Mouse (Mus musculus) adrenal gland, postnatal 10 days (tissue): Measurements from ENCODE around the gene Cbfb. TPM values are rescaled to one million over a fixed set of nuclear protein-coding genes. Genes with fewer than 3 reads are reported as not detected.
"Not testable (repeated sequence)": the region's sequence is repeated elsewhere in the genome, so short reads cannot be mapped to it uniquely, and the experiment has no call there.

Experiments used
- DNase-seq: peaks from one replicate; pipeline ENCODE4 v3.0.0; 2021; ENCODE audit warnings: mixed read lengths
- long read RNA-seq, 2 experiments: library from polyadenylated mRNA; stranded (forward); transcript quantifications; one replicate each; pipeline ENCODE4 v2.0.0; 2021
- total RNA-seq, 2 experiments: library from RNA; stranded (reverse); gene quantifications; 2 replicates each; pipeline ENCODE4 v1.2.3; 2021

Cbfb gene
- 10 to 100 TPM; 47.2 to 50.2 TPM for total RNA-seq
- long read RNA-seq, experiment 1, transcript Cbfb-201 (6 exons, 2,883 nt): major isoform, 31 of 65 reads
- long read RNA-seq, experiment 1, transcript Cbfb-202 (6 exons, 2,891 nt): minor isoform, 20 of 65 reads
- long read RNA-seq, experiment 1, partial matches to known transcripts: 7 of 65 reads
- long read RNA-seq, experiment 1, other reads (novel, unspliced or antisense): 6 of 65 reads
- long read RNA-seq, experiment 2, transcript Cbfb-201 (6 exons, 2,883 nt): minor isoform, 13 of 36 reads
- long read RNA-seq, experiment 2, transcript Cbfb-202 (6 exons, 2,891 nt): major isoform, 20 of 36 reads
- long read RNA-seq, experiment 2, partial matches to known transcripts: 0 of 36 reads
- long read RNA-seq, experiment 2, other reads (novel, unspliced or antisense): 3 of 36 reads

DNA sequence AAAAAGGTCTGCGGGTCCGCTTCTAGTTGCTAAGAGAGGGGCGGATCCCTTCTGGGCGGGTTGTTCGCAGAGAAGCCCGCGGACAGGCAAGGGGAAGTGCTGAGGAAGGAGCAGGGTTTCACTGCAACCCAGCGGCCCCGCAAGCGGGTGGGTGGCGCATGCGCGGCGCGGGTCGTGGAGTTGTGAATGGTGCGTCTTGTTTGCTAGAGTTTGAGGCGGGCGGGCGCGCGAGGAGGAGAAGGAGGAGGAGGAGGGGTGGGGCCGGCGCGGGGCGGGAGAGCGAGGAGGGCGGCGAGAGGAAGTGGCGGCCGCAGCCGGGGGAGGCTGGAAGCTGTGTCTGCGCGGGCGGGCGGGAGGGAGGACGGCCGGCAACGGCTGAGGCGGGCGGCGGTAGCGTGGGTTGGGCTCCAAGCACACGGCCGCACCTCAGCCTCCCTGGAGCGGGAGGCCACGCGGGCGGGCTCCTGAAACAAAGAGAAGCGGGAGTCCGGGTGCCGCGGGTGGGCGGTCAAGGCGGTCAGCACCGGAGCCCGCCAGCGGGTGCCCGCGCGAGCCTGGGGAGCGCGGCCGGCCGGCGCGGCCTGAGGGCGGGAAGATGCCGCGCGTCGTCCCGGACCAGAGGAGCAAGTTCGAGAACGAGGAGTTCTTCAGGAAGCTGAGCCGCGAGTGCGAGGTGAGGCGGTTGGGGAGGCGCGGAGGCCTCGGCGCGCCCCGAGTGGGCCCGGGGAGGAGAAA, at the start of gene Cbfb:
Gene Cbfb, plus strand, starts transcription at position 294 of the 735 bp plus-strand sequence.
- peak; percentile 97 for DNase-seq

GRCm38 (mm10) chr8:105129864-105130263, 40.6 kb upstream of the Cbfb start:
- no peak for DNase-seq

GRCm38 (mm10) chr8:105131509-105131908, 39.0 kb upstream of the Cbfb start, which contains the start of gene Ces4a:
Ces4a (plus strand) TSS chr8:105131800.
- peak; percentile 22 for DNase-seq

DNA sequence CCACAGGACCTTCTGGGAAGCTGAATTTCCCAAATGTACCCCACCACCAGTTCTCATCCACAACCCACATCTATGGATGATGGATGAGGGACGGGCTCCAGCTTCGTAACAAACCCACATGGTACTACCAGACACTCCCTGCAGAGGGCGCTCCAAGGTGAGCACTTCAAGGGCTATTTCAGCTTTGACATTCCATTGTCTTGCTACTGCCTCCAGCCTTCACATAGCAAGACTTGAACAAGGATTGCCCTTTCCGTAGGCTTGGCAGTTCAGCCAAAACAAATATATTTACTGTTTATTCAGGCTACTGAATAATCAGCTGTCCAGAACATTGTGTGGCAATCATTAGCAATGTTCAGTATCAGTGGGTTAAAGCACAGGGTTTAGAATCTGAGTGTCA, 32.1 kb upstream of the Cbfb start:
- peak; percentile 92 for DNase-seq

DNA sequence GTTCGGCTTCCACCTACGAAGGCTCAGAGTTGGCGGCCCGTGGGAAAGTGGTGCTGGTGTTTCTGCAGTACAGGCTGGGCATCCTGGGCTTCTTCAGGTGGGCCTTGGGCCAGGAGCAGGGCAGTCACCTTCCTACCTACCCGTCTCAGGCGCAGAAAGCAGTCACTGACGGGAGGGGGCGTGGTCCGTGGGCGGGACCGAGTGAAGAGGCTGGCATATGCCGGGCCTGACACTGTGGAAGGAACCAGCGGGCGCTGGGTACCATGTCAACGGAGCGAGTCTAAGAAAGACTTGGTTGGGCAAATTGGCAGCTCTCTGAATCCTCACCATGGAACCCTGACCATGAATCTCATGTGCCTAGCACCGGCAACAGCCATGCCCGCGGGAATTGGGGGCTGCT, 28.1 kb upstream of the Cbfb start:
- DNase-seq: no peak

- no peak for DNase-seq
These were observed 18.8 kb upstream of the Cbfb start for GRCm38 (mm10) chr8:105151654-105152053.

- peak; percentile 98 for DNase-seq
These were observed 17.7 kb upstream of the Cbfb start for GRCm38 (mm10) chr8:105152623-105153398.

DNA sequence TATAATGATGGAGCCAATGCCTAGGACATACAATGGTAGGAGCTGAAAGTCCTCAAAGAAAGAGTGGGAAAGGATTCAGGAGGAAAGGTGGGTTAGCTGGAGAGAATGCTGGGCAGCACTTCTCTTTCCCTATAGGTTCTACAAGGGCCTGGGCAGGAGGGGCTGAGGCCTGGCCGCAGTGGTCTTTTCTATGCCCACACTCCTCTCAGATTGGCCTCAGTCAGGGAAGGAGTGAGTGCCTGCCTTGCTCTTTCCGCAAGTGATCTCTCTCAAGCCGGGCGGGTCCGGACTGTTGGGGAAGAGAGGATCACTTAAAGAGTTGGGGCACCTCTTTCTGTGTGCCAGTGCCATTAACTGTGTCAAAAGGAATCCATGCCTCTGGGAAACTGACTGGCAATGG, 16.2 kb upstream of the Cbfb start:
- no peak for DNase-seq

GRCm38 (mm10) chr8:105155091-105155745, 15.3 kb upstream of the Cbfb start:
- DNase-seq: peak; percentile 61

- peak; percentile 68 for DNase-seq
These were observed 12.9 kb upstream of the Cbfb start for GRCm38 (mm10) chr8:105157555-105157954.

- no peak for DNase-seq
These were observed 12.4 kb upstream of the Cbfb start for GRCm38 (mm10) chr8:105158084-105158483.

DNA sequence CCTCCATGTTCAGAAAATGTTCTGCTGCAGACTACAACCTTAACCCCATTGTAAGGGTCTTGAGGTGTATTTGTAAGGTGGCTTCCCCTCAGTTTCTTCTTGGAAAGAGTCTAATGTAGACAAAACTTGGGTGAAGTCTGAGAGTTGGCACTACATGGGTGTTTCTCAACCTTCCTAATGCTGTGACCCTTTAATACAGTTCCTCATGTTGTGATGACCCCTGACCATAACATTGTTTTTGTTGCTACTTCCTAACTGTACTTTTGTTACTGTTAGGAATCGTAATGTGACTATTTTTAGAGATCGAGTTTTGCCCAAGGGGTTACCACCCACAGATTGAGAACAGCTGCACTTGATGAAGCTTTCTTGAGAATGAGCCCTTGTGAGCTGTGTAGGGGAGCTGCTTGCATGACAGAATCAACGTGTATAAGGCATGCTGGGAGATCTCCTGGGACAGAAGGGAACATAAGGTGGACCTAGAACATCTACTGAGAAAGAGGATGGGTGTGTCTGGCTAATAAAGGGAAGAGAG, 9.3 kb upstream of the Cbfb start:
- DNase-seq: no peak

DNA sequence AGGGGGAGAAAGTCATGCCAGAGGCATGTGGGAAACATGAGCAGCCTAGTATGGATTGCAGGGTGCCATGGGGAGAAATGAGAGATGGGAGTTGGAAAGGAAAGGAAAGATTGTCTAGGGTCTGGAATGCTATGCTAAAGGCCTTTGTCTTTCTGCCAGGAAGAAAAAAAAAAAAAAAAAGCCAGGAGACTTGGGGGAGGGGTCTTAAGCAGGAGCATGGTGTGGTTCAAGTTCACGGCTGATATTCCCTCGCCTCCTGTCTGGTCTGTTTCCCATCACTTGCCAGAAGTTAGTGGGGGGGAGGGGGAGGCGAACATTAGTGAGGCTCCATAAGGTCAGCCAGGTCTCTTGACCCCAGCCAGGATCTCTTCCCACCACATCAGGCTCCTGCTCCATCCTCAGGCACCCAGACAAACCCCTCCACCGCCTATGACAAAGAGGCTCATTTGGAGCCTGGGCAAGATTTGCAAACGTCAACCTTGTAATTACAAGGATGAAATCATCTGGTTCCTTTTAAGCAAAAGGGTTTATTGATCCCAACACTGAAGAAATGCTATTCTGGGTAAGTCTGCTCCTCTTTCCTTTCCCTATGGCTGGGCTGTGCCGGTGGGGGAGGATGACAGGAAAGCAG, 6.1 kb upstream of the Cbfb start:
- DNase-seq: no peak

DNA sequence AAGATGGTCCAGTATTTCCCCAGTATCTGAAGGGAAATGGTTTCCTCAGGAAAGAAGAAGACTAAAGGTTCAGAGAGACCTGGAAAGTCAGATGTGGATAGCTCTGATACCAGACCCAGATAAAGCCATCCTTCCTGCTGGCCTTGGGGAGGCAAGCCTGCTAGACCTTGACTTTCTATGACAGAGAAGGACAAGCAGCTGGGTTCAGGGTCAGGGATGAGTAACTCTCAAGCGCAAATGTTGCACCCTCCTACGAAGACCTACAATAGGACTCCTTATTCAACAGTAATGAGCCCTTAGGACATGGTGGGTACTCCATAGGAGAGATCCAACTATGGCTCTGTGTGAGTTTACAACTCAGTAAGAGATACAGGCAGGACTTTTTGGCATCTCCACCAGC, 5.3 kb upstream of the Cbfb start:
- peak; percentile 54 for DNase-seq

GRCm38 (mm10) chr8:105167116-105167515, 3.4 kb upstream of the Cbfb start:
- no peak for DNase-seq

DNA sequence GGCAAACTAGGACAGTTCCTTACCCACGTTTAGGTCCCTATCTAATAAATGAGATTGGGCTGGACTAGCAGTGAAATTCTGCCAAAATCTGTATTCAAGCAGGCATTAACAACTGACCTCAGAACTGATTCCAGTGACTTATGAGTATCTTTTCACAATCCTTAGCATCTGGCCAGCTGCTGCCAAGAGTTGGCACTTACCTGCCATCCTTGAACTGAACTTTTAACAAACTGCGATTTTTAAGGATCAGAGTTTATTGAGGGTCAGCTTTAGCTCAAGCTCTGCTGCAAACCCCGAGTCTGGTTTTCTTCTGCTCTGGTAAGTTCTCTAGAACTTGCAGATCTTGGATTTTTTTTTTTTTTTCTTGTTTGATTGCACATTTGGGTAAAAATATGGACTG, 892 bp upstream of the Cbfb start:
- DNase-seq: no peak

DNA sequence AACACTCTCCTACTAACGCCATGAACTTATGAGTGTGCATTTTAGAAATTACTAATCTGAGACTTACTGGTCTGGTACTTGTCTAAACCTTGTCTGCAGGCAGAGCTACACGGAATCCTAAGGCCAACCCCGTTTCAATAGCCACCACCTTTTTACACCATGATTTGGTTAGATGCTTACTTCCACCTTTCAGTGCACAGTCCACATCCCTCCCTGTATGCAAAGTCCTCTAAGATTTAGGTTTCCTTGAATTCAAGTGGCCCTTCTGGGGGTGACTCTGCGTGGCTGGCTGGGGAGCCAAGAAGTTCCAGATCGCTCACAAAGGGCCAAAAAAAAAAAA, 463 bp upstream of the Cbfb start:
- no peak for DNase-seq

DNA sequence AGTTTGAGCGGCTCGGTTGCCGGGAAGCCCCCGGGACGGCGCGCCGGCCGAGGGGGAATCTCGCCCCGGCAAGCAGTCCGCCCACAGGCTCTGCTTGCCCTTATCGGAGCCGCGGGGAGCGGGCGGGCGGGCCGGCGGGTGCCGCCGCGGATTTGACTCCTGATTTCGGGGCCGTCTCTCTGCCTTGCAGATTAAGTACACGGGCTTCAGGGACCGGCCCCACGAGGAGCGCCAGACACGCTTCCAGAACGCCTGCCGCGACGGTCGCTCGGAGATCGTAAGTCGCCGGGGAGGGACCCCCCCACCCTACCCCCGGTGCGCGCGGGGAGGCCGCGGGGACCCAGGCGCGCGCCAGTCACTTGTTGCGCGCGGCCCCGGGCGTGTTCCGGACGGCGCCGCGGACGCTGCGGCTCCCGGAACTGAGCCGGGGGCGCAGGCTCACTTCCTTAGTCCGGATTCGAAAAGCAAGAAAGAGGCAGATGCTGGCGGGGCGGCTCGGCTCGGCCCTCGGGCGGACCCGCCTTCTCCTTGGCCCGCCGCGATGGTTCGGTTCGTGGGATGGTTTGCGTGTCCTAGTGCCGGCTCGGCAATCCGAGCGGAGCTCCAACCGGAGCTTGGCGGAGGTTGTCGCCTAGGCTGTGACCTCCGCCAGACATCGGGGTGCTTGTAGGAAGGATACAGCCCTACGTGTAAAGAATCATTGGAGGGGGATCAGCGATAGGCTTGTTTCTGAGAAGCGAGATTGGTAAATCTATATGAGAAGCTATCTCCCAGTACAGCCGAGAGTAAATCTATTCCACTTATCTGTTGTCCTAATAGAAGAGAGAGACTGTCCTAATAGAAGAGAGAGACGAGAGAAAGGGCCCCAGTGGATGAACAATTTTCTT, 885 bp downstream of the Cbfb start:
- DNase-seq: peak; percentile 77

GRCm38 (mm10) chr8:105172003-105172362, 1.5 kb downstream of the Cbfb start:
- no peak for DNase-seq

DNA sequence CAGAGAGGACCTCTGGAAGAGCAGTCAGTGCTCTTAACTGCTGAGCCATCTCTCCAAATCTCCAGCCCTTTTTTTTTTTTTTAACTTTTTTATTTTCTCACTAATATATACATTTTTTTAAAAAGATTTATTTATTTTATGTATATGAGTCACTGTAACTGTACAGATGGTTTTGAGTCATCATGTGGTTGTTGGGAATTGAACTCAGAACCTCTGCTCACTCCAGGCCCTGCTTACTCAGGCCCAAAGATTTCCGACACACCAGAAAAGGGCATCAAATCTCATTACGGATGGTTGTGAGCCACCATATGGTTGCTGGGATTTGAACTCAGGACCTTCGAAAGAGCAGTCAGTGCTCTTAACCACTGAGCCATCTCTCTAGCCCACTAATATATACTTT, 4.8 kb downstream of the Cbfb start:
- not testable (repeated sequence) for DNase-seq
